Mouse (Mus musculus) stomach, embryonic 14.5 days (tissue): Measurements from ENCODE around the gene Dcxr. TPM values are rescaled to one million over a fixed set of nuclear protein-coding genes. Genes with fewer than 3 reads are reported as not detected.
A peak's percentile ranks its signal among the peaks of the same experiment; 100 is the strongest.

ENCODE experiments used
- ATAC-seq: fragments of 200-750 bp; cut with Nextera tagmentation; 2 replicates; pipeline ENCODE4 v1.8.0; 2017; ENCODE audit warnings: low read depth, moderate TSS enrichment; ENCODE audit not compliant: insufficient number of reproducible peaks, insufficient read depth, low FRiP score
- H3K27ac ChIP-seq: fragments of 300-500 bp; sonication (generic); 2 replicates; pipeline ENCODE4 v1.5.1; 2014; ENCODE audit warnings: mild to moderate bottlenecking, low read length, moderate library complexity, mixed read lengths
- H3K27me3 ChIP-seq: fragments of 300-500 bp; sonication (generic); 2 replicates; pipeline ENCODE4 v1.6.1; 2014; ENCODE audit warnings: low read length, control low read depth, mixed read lengths; ENCODE audit not compliant: control insufficient read depth, insufficient read depth
- H3K36me3 ChIP-seq: fragments of 300-500 bp; sonication (generic); 2 replicates; pipeline ENCODE4 v1.6.1; 2014; ENCODE audit warnings: mild to moderate bottlenecking, control low read depth, low read length, moderate library complexity, mixed read lengths; ENCODE audit not compliant: control insufficient read depth, insufficient read depth
- H3K4me1 ChIP-seq: fragments of 300-500 bp; sonication (generic); 2 replicates; pipeline ENCODE4 v1.6.1; 2014; ENCODE audit warnings: low read length, control low read depth, mixed read lengths; ENCODE audit not compliant: control insufficient read depth, insufficient read depth
- H3K4me2 ChIP-seq: fragments of 300-500 bp; sonication (generic); replicated peaks from 2 replicates; pipeline ENCODE4 v1.6.1; 2014; ENCODE audit warnings: low read depth, low read length, control low read depth
- H3K4me3 ChIP-seq: fragments of 300-500 bp; sonication (generic); 2 replicates; pipeline ENCODE4 v1.5.1; 2014; ENCODE audit warnings: low read depth, low read length, control low read depth
- H3K9ac ChIP-seq: fragments of 300-500 bp; sonication (generic); replicated peaks from 2 replicates; pipeline ENCODE4 v1.6.1; 2014; ENCODE audit warnings: low read depth, mild to moderate bottlenecking, control low read depth, low read length, moderate library complexity, mixed read lengths
- H3K9me3 ChIP-seq: fragments of 300-500 bp; sonication (generic); 2 replicates; pipeline ENCODE4 v1.6.1; 2016; ENCODE audit warnings: low read depth, low read length, control low read depth; ENCODE audit not compliant: control insufficient read depth
- WGBS: fragments of 180-500 bp; shearing (Covaris S2); extraction: QIAGEN DNeasy Blood & Tissue Kit; methylation state at CpG from one replicate; pipeline ENCODE4 v1.1.7; 2014; 5-methylcytosine and 5-hydroxymethylcytosine counted together
- polyA plus RNA-seq: library from polyadenylated mRNA; unstranded; fragments of >200 nt; fragmentation: Nextera tagmentation; extraction: Ambion mirVana; gene quantifications from 2 replicates; pipeline ENCODE4 v1.2.1, GENCODE M21; 2014

The Dcxr gene
- polyA plus RNA-seq, 1 experiment from 2014 or later: 33.2 TPM

DNA sequence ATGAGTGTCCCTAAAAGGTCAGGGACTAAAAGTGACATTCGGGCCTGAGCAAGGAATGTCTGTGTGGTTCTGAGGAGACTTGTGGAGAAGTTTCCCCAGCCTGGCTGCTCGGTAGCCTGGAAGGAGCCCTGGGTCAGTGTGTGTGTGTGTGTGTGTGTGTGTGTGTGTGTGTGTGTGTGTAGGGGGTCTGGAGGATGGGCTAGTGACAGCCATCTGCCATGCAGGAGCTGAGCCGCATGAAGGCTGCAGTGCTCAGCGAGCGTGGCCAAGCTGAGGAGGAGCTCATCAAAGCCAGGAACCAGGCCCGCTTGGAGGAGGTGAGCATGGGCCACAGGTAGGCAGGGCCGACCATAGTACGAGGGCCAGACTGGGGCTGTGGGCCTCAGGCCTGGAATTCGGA, 7.8 kb downstream of the Dcxr start:
- no peak overlapping the region for H3K9ac ChIP-seq
- WGBS: 91% methylated on average over 9 of the region's 9 CpGs
- no peaks in the 10 kb centered on the region for H3K27me3 ChIP-seq
- H3K36me3 ChIP-seq: peaks cover 20% of the 10 kb centered on the region
- H3K4me2 ChIP-seq: no peak overlapping the region
- no peak for ATAC-seq
- peaks cover 16% of the 10 kb centered on the region for H3K4me1 ChIP-seq
- H3K27ac ChIP-seq: no peak overlapping the region
- no peak overlapping the region for H3K4me3 ChIP-seq
- no peaks in the 10 kb centered on the region for H3K9me3 ChIP-seq

DNA sequence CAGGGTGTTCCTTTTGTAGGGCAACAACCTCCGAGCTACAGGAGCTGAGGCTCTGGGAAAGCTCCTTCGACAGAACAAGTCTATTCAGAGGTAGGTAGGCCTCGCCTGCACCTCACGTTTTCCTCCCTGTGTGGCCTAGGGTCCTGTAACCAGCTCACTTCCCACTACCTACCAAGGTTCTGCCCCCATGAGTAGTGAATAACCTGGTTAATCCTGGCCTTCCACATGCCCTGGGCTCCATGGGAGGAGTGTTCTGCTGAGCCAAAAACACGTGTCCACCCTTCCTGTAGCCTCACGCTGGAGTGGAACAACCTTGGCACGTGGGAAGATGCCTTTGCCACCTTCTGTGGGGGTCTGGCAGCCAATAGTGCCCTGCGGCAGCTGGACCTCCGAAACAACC, 11.9 kb downstream of the Dcxr start:
- Histone ChIP-seq H3K4me2 (no peak overlapping the region), H3K27me3 (no peaks in the 10 kb centered on the region), H3K9ac (no peak overlapping the region)

GRCm38 (mm10) chr11:120714546-120714945, 12.5 kb downstream of the Dcxr start:
- H3K4me2 ChIP-seq: peak overlapping the region; percentile 94
- H3K27me3 ChIP-seq: no peaks in the 10 kb centered on the region
- H3K4me1 ChIP-seq: peaks cover 13% of the 10 kb centered on the region
- H3K4me3 ChIP-seq: peak overlapping the region; percentile 60
- no peaks in the 10 kb centered on the region for H3K9me3 ChIP-seq
- ATAC-seq: no peak
- WGBS: 50% methylated on average over 10 of the region's 10 CpGs
- H3K36me3 ChIP-seq: peaks cover 18% of the 10 kb centered on the region
- H3K27ac ChIP-seq: no peak overlapping the region
- H3K9ac ChIP-seq: peak overlapping the region; percentile 54; the same call in 1 of the 2 replicates

More for the DNA sequence above, 11.9 kb downstream of the Dcxr start:
- 91% methylated on average over 9 of the region's 9 CpGs for WGBS
- no peak overlapping the region for H3K27ac ChIP-seq
- no peak overlapping the region for H3K4me3 ChIP-seq
- peaks cover 11% of the 10 kb centered on the region for H3K4me1 ChIP-seq
- no peak for ATAC-seq
- H3K9me3 ChIP-seq: no peaks in the 10 kb centered on the region
- H3K36me3 ChIP-seq: peaks cover 20% of the 10 kb centered on the region

DNA sequence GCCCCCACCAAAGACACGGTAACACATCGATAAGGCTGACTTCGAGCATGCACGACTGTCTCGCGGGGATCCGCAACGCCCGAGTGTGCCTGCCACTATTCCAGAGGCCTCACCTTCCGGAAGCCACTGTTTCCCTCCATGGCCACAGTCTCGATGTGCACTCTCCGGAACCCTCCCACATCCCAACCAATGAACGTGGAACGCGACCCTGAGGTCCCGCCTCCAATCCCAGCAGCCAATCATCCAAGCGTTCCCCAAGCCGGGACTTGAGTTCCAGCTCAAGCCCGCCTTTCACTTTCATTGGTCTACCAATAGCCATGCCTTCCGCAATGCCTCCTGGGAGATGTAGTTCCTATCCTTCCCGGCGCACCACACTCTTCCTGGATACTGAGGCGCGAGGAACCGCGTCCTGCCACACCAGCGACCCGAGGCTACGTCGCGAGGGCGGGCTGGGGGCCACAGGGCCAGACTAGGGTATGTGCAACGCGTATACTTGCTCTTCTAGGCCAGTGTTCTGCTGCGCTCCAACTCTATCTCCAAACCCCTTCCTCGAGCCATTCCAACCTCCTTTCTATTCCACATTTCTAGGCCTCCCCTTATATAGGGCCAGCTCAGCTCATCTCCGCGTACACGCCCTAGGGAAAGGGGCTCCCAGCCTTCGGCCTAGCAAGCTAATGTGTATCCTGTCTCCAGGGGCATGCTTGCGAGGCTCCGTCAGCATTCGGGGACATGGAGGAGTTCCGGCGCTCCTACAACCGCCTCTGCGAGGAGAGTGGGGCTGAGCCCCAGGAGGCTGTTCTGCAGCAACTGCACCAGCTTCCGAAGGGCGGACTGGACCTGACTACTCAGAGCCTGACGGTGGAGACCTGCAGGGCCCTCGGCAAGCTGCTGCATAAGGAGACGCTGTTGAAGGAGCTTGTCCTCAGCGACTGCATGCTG, 13.2 kb downstream of the Dcxr start, which contains the start of the genes Cenpx and Lrrc45:
Gene Cenpx (minus strand): TSS at position 159 of the 939 bp plus-strand sequence.
Gene Lrrc45 (plus strand): TSS at position 346 of the 939 bp plus-strand sequence.
- Histone ChIP-seq H3K4me1 (peaks cover 17% of the 10 kb centered on the region), H3K4me2 (peak within 1 kb of the TSS; percentile 94), H3K9me3 (no peaks in the 10 kb centered on the region), H3K4me3 (peak within 1 kb of the TSS; percentile 60), H3K36me3 (peaks cover 19% of the 10 kb centered on the region), H3K27me3 (no peaks in the 10 kb centered on the region), H3K27ac (peak within 1 kb of the TSS; percentile 73), H3K9ac (peak within 1 kb of the TSS; percentile 54)
- WGBS: 4% methylated on average over 53 of the region's 53 CpGs
- peak; percentile 97 for ATAC-seq

DNA sequence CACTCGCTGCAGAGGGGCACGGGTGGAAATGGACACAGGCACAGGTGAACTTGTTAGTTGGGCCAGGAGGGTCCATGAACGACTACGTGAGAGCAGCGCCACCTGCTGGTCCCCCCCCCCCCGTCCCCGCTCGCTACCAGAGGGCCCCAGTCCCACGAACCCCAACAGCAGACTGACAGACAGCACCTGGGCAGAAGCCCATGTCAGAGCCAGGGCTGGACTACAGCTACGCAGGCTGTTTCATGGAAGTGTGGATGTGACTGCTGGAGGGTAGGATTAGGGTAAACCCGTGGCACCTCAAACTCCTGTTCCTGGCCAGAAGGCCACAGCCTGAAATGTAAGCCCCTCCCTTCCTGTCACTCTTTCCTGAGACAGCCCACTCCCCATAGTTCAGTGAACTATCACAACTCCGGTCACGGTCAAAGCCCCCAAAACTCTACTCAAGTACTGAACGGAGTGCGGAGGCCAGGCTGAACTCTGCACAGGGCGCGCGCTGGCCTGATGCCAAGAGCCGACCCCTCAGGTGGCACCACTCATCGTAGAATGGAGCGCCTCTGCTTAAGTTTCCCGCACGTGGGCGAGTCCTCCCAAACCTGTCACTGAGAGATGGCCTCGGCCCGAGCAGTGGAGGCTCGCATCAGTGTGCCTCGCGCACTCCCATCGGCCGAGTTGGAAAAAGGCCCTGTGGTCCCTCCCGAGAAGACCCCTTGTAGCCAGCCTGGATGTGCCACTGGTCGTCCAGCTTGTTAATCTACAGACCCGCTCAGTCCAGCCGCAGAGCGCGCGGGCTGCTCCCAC, 14.1 kb downstream of the Dcxr start:
- no peaks in the 10 kb centered on the region for H3K9me3 ChIP-seq
- peak; percentile 26 for ATAC-seq
- H3K4me1 ChIP-seq: peaks cover 21% of the 10 kb centered on the region
- under 1% methylated on average over 38 of the region's 38 CpGs for WGBS
- H3K27ac ChIP-seq: peak overlapping the region; percentile 73
- peak overlapping the region; percentile 94 for H3K4me2 ChIP-seq
- H3K36me3 ChIP-seq: peaks cover 11% of the 10 kb centered on the region
- peak overlapping the region; percentile 60 for H3K4me3 ChIP-seq
- no peaks in the 10 kb centered on the region for H3K27me3 ChIP-seq
- H3K9ac ChIP-seq: peak overlapping the region; percentile 47

DNA sequence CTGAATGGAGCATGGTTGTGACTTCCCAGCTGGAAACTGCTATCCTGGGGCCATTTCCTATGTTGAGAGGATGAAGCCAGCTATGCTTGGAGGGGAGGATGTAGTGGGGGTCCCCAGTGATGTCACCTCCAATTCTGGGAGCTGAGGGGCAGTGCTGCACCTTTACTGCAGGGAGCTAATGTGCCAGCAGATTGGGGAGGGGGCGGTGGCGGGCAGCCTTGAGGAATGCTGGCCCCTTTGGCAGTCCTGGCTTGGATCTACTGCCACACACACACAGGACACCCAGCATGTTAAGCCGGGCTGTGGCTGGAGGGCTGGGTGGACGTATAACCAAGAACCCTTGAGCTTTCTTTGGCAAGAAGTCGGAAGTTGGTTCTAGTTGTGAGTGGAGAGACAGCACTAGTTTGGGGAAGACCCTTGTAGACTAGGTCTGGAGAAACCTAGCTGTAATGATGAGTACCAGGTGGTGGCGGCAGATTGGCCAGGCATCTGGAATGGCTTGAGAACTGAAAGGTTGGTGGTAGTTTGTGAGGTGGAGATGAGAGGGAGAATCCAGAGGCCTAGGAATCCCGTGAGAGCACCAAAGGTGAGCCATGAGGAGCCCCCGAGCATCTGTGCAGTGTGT, 15.0 kb downstream of the Dcxr start:
- H3K9ac ChIP-seq: 0 out of 2 replicates have a peak overlapping the region, but pooled peaks have one; percentile 18
- no peaks in the 10 kb centered on the region for H3K27me3 ChIP-seq
- no peak overlapping the region for H3K27ac ChIP-seq
- peak overlapping the region; percentile 60; the same call in 1 of the 2 replicates for H3K4me3 ChIP-seq
- 59% methylated on average over 8 of the region's 8 CpGs for WGBS
- peak overlapping the region; percentile 94; the same call in 1 of the 2 replicates for H3K4me2 ChIP-seq
- no peaks in the 10 kb centered on the region for H3K9me3 ChIP-seq
- peaks cover 24% of the 10 kb centered on the region for H3K4me1 ChIP-seq
- ATAC-seq: no peak
- peaks cover 5% of the 10 kb centered on the region for H3K36me3 ChIP-seq

DNA sequence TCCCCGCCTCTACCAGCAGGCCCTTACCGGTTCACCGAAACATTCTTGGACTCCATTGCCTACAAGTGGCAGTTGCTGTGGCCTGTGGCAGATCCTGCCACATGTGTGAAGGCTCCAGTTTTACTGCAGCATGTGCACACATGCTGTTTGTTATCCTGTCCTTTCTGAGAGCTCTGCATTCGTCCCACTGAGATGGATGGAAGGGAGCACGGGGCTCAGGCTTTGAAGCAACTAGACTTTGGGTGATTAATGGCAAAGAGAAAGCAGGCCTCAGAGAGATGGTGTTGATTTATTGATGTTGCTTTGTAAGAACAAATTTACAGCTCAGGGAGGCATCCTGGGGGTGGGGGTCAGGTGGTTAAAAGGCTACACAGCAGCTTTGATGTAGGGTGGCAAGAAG, 16.4 kb downstream of the Dcxr start:
- no peak overlapping the region for H3K9ac ChIP-seq
- no peaks in the 10 kb centered on the region for H3K9me3 ChIP-seq
- H3K27me3 ChIP-seq: no peaks in the 10 kb centered on the region
- no peak for ATAC-seq
- H3K4me3 ChIP-seq: no peak overlapping the region
- peaks cover 5% of the 10 kb centered on the region for H3K36me3 ChIP-seq
- WGBS: 44% methylated on average over 5 of the region's 5 CpGs
- H3K4me1 ChIP-seq: peaks cover 36% of the 10 kb centered on the region
- no peak overlapping the region for H3K27ac ChIP-seq
- no peak overlapping the region for H3K4me2 ChIP-seq

DNA sequence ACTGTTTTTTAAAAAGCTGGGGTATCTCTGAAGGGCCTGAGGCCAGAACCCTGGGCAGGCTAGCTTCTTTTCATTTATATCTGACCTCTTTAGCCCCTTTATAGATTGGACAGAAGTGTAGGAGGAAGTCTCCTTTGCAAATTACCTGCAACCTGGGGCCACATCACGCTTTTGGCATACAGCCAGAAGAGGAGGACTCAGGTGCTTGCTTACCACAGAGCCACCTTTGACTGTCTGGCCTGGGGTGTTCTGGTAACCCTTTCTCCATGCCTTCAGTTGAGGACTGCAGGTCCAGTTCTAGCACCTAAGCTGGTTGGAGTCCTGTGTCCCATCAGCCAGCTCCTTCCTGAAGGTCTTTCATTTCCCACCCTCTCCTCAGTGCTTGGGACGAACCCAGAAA, 17.5 kb downstream of the Dcxr start:
- peaks cover 5% of the 10 kb centered on the region for H3K36me3 ChIP-seq
- ATAC-seq: no peak
- 79% methylated on average over 2 of the region's 2 CpGs for WGBS
- H3K27me3 ChIP-seq: no peaks in the 10 kb centered on the region
- H3K4me1 ChIP-seq: peaks cover 40% of the 10 kb centered on the region
- H3K4me3 ChIP-seq: no peak overlapping the region
- no peaks in the 10 kb centered on the region for H3K9me3 ChIP-seq
- H3K9ac ChIP-seq: 0 out of 2 replicates have a peak overlapping the region, but pooled peaks have one; percentile 3
- H3K27ac ChIP-seq: peak overlapping the region; percentile 44; the same call in 1 of the 2 replicates
- no peak overlapping the region for H3K4me2 ChIP-seq
